Mouse (Mus musculus) myocyte (in vitro differentiated cells): Measurements from ENCODE around the gene Tbc1d16. TPM values are rescaled to one million over a fixed set of nuclear protein-coding genes. Genes with fewer than 3 reads are reported as not detected.

Experiments
- H3K27me3 ChIP-seq: one replicate; pipeline ENCODE4 v1.6.1; 2011; ENCODE audit not compliant: control insufficient read depth, insufficient read depth, insufficient read length
- H3K36me3 ChIP-seq: one replicate; pipeline ENCODE4 v1.6.1; 2011; ENCODE audit not compliant: control insufficient read depth, insufficient read depth
- H3K4me2 ChIP-seq: one replicate; pipeline ENCODE4 v1.6.1; 2011; ENCODE audit warnings: low read depth, control low read depth
- H3K4me3 ChIP-seq: one replicate; pipeline ENCODE4 v1.5.1; 2011; ENCODE audit warnings: mild to moderate bottlenecking, control low read depth, moderate library complexity
- H3K79me2 ChIP-seq: one replicate; pipeline ENCODE4 v1.6.1; 2011; ENCODE audit not compliant: control insufficient read depth, insufficient read depth
- H3ac ChIP-seq: one replicate; pipeline ENCODE4 v1.6.1; 2011; ENCODE audit not compliant: control insufficient read depth, insufficient read length
- CEBPB ChIP-seq: IDR thresholded peaks from 2 replicates; pipeline ENCODE4 v1.6.1; 2011; ENCODE audit warnings: mild to moderate bottlenecking, moderate library complexity; ENCODE audit not compliant: poor library complexity, insufficient read depth, severe bottlenecking
- E2F4 ChIP-seq: IDR thresholded peaks from one replicate; pipeline ENCODE4 v1.6.1; 2011; ENCODE audit warnings: mild to moderate bottlenecking, control low read depth, moderate library complexity; ENCODE audit not compliant: insufficient read depth
- MAX ChIP-seq: IDR thresholded peaks from one replicate; pipeline ENCODE4 v1.6.1; 2011; ENCODE audit warnings: low read depth, mild to moderate bottlenecking, control low read depth
- MYOD1 ChIP-seq, 3 experiments: IDR thresholded peaks; one replicate each; pipeline ENCODE4 v1.6.1; 2011; ENCODE audit warnings: control low read depth in 2 of 3, low read depth in 2 of 3, mild to moderate bottlenecking in 2 of 3, moderate library complexity in 1 of 3; ENCODE audit not compliant: insufficient read length in 2 of 3, control insufficient read depth in 1 of 3
- MYOG ChIP-seq, 3 experiments: IDR thresholded peaks; one replicate each; pipeline ENCODE4 v1.6.1; 2011; ENCODE audit warnings: control low read depth in 2 of 3, low read depth in 2 of 3, mild to moderate bottlenecking in 2 of 3; ENCODE audit not compliant: insufficient read length in 2 of 3, control insufficient read depth in 1 of 3, insufficient read depth in 1 of 3
- POLR2A ChIP-seq: IDR thresholded peaks from one replicate; pipeline ENCODE4 v1.6.1; 2011; ENCODE audit warnings: low read depth, mild to moderate bottlenecking, control low read depth, moderate library complexity; ENCODE audit not compliant: insufficient read length
- POLR2AphosphoS2 ChIP-seq: IDR thresholded peaks from one replicate; pipeline ENCODE4 v1.6.1; 2011; ENCODE audit warnings: low read depth, control low read depth; ENCODE audit not compliant: insufficient read length
- REST ChIP-seq: IDR thresholded peaks from one replicate; pipeline ENCODE4 v1.6.1; 2011; ENCODE audit warnings: mild to moderate bottlenecking, control low read depth, moderate library complexity; ENCODE audit not compliant: insufficient read depth, insufficient read length
- SRF ChIP-seq: IDR thresholded peaks from one replicate; pipeline ENCODE4 v1.6.1; 2011; ENCODE audit warnings: low read depth; ENCODE audit not compliant: control insufficient read depth, insufficient read length
- TCF12 ChIP-seq: IDR thresholded peaks from one replicate; pipeline ENCODE4 v1.6.1; 2011; ENCODE audit warnings: mild to moderate bottlenecking, control low read depth; ENCODE audit not compliant: poor library complexity, insufficient read depth, severe bottlenecking
- TCF3 ChIP-seq: IDR thresholded peaks from one replicate; pipeline ENCODE4 v1.6.1; 2011; ENCODE audit warnings: low read depth, control low read depth; ENCODE audit not compliant: insufficient read length
- USF1 ChIP-seq: IDR thresholded peaks from one replicate; pipeline ENCODE4 v1.6.1; 2011; ENCODE audit warnings: low read depth, mild to moderate bottlenecking, control low read depth, moderate library complexity
- polyA plus RNA-seq: library from polyadenylated mRNA; unstranded; fragments of >200 nt; fragmentation: generic; extraction: Trizol; gene quantifications from one replicate; pipeline ENCODE4 v1.2.1, GENCODE M21; 2012; ENCODE audit warnings: missing spikeins

The Tbc1d16 gene
- polyA plus RNA-seq, 1 experiment, result 8.5 TPM

DNA sequence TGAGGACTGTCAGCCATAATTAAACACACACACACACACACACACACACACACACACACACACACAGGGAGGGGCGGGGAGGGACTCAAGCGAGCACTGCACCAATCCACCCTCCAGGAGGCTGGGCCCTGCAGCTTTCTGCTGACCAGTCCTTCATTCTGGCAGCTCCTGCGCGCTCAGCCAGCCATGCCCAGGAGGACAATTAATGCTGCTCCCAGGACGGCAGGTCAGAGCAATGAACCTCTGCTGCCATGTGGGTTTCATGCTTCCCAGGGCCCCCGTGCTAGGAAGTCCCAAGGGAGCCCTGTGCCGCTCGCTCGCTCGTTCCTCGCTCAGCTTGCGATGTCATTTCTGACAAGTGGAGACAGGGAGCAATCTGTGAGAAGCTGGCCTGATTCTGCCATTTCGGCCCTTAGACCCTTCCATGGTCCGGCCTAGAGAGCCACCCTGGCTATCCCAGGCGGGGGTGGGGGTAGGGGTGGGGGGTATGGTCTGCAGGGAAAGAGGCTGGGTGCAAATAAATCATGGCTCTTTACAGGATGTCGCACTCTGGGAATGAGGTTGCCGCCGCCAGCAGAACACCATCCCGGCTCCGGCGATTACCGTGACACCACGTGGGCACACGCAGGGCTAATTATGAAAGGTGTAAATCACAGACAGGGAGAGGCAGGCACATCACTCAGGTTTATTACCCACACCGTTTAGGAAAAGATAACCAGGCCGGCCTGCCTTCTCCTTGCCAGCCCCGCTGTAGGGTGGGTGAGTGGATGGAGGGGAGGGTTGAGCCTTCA lies 51.7 kb downstream of the Tbc1d16 start:
- Histone ChIP-seq H3K79me2 (no peaks in the 10 kb centered on the region), H3K4me2 (no peak overlapping the region), H3K27me3 (no peaks in the 10 kb centered on the region), H3K36me3 (no peaks in the 10 kb centered on the region), H3ac (no peak overlapping the region), H3K4me3 (no peak overlapping the region)
- TF ChIP-seq MAX (no peak), MYOG (IDR thresholded peaks at IDR 0.05; ENCODE audit: control insufficient read depth in 1 of 3, insufficient read depth in 1 of 3, insufficient read length in 2 of 3, low read depth in 2 of 3) (no peak), MYOD1 (IDR thresholded peaks at IDR 0.05; ENCODE audit: control insufficient read depth in 1 of 3, insufficient read length in 2 of 3, low read depth in 2 of 3) (no peak), E2F4 (no peak), POLR2AphosphoS2 (no peak), TCF3 (no peak), REST (no peak), SRF (no peak), TCF12 (no peak), CEBPB (no peak), POLR2A (no peak), USF1 (no peak)

DNA sequence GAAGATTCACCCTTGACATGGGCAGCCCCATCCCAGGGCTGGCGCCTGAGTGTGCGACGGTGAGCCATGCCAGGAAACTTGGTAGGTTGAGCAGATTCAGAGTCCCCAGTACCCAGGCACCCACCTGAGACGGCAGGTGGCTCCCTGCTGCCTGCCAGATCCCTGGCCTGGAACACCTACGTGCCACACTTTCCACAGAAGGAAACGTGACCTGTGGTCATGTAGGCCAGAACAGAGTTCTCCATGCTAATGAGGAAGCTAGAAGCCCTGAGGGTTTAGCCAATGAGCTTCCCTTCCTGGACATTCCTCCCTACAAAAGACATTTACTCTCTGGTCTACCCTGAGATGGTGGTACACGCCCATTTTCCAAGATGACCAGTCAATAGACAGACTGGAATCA lies 56.7 kb downstream of the Tbc1d16 start:
- H3K79me2 ChIP-seq, result no peaks in the 10 kb centered on the region
- H3K4me2 ChIP-seq, result no peak overlapping the region
- no peaks in the 10 kb centered on the region for H3K27me3 ChIP-seq
- H3ac ChIP-seq, result no peak overlapping the region
- no peak overlapping the region for H3K4me3 ChIP-seq
- H3K36me3 ChIP-seq, result no peaks in the 10 kb centered on the region
- no peak for TF ChIP-seq MAX

DNA sequence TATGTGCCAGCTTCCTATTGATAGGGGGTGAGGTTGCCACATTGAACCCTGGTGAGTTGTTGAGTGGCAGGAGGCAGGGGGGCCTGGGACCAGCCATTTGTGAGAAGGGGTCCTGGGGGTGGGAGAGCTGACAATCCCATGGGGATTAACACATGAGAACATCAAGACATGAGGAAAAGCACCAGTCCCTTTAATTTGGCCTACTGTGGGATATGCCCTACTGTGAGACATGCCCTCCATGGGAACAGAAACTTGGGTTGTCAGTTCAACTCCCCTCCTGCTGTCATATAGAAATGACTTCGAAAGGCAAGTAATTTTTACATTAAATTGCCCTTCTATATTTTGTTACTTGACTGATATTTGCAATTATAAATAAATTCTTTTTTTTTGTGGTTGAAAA lies 59.4 kb downstream of the Tbc1d16 start:
- Histone ChIP-seq H3K27me3 (no peaks in the 10 kb centered on the region), H3K79me2 (no peaks in the 10 kb centered on the region), H3ac (no peak overlapping the region), H3K4me2 (no peak overlapping the region), H3K4me3 (no peak overlapping the region), H3K36me3 (no peaks in the 10 kb centered on the region)
- no peak for TF ChIP-seq REST
- TF ChIP-seq MYOG (IDR thresholded peaks at IDR 0.05; ENCODE audit: control insufficient read depth in 1 of 3, insufficient read depth in 1 of 3, insufficient read length in 2 of 3, low read depth in 2 of 3), result no peak
- no peak for TF ChIP-seq TCF12
- TF ChIP-seq MAX, result no peak
- no peak for TF ChIP-seq SRF
- TF ChIP-seq POLR2AphosphoS2, result no peak
- TF ChIP-seq CEBPB, result no peak
- no peak for TF ChIP-seq POLR2A
- no peak for TF ChIP-seq MYOD1 (IDR thresholded peaks at IDR 0.05; ENCODE audit: control insufficient read depth in 1 of 3, insufficient read length in 2 of 3, low read depth in 2 of 3)
- TF ChIP-seq TCF3, result no peak
- TF ChIP-seq E2F4, result no peak
- no peak for TF ChIP-seq USF1

DNA sequence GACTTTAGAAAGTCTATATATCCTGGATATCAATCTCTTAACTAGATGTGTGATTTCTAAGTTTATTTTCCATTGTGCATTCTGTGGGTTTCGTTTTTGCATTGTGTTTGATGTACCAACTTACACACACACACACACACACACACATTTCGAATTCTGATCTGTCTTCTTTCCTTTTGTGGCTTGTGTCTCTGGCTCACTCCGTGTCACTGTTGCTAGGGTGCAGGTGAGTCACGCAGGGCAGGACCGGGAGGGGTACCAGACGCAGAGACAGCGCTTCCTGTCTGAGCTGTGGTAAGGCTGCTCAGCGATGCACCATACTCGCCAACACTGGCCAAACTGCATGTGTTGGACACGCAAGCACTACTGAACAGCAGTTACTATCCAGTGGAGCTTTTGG lies 62.3 kb downstream of the Tbc1d16 start:
- no peak for TF ChIP-seq POLR2A
- no peak for TF ChIP-seq REST
- TF ChIP-seq E2F4, result no peak
- no peak for TF ChIP-seq MAX
- TF ChIP-seq SRF, result no peak
- no peak for TF ChIP-seq MYOG (IDR thresholded peaks at IDR 0.05; ENCODE audit: control insufficient read depth in 1 of 3, insufficient read depth in 1 of 3, insufficient read length in 2 of 3, low read depth in 2 of 3)
- no peak for TF ChIP-seq POLR2AphosphoS2
- TF ChIP-seq MYOD1 (IDR thresholded peaks at IDR 0.05; ENCODE audit: control insufficient read depth in 1 of 3, insufficient read length in 2 of 3, low read depth in 2 of 3), result no peak
- TF ChIP-seq TCF3, result no peak
- no peak for TF ChIP-seq TCF12
- no peak for TF ChIP-seq CEBPB
- no peak for TF ChIP-seq USF1
- Histone ChIP-seq H3K79me2 (no peaks in the 10 kb centered on the region), H3K36me3 (no peaks in the 10 kb centered on the region), H3ac (no peak overlapping the region), H3K4me2 (peak overlapping the region; percentile 72), H3K27me3 (no peaks in the 10 kb centered on the region), H3K4me3 (no peak overlapping the region)

DNA sequence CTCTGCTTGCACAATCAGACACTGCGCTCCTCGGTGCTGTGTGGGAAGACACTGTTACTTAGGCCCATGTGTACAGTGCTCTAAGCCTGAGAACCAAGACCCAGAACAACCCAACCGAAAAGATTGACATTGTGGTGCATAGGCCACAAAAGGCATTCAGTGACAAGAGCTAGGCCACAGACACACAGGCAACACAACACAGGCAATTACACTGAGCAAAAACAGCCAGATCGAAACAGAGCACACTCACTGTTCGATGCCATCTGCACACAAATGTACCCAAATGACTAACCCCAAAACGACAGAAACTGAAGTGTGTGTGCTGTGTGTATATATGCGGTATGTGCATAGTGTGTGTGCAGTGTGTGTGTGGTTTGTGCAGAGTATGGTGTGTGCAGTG lies 63.9 kb downstream of the Tbc1d16 start:
- Histone ChIP-seq H3K4me3 (no peak overlapping the region), H3ac (no peak overlapping the region), H3K36me3 (no peaks in the 10 kb centered on the region), H3K79me2 (no peaks in the 10 kb centered on the region), H3K27me3 (no peaks in the 10 kb centered on the region), H3K4me2 (no peak overlapping the region)
- TF ChIP-seq POLR2AphosphoS2, result no peak
- TF ChIP-seq E2F4, result no peak
